Mouse (Mus musculus) left cerebral cortex, adult 9 months (tissue): ENCODE measurements at regions not wholly inside any gene's neighbourhood (a gene's known extent, or its start where the extent isn't known, plus 50 kb on each side); places are given as distances from the start of the nearest gene placed in this dataset.

ENCODE experiments used
- DNase-seq, 2 experiments: peaks; one replicate each; pipeline ENCODE4 v3.0.0; 2022; ENCODE audit warnings: low spot score in 2 of 2

DNA sequence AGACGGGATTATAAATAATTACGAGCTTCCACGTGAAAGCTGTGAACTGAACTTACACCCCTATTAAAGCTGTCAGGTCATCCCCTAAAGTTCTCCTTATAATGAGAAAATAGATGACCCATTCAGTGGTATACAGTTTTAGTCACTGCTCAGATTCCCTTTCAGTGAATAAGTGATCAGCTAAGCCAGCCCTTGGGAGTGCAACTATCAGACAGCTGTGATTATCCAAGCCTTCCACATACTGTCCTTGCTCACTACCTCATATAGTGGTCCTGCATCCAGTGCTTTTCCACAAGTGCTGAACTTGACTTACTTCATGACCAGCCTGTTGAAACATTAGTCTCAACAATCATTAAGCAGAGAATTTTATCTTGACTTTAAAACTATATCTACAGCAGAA is 131.2 kb upstream of the Tle1 start:
- no peak for DNase-seq

DNA sequence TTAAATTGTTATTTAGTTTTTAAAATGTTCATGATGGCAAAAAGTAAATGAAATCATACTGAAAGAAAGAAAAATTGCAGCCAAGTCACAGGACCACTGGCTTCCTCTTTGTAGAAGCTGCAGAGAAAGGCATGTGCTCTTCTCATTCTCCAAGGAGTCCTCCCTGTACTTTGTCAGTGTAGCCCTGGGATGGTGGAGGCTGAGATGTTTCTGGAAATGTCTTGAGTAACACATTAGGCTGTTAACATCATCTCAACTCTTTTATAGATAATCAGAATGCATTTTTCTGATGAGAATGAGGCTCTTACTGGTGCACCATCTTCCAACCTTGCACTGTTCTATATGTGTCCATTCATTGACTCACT is 128.3 kb upstream of the Tle1 start:
- no peak for DNase-seq

DNA sequence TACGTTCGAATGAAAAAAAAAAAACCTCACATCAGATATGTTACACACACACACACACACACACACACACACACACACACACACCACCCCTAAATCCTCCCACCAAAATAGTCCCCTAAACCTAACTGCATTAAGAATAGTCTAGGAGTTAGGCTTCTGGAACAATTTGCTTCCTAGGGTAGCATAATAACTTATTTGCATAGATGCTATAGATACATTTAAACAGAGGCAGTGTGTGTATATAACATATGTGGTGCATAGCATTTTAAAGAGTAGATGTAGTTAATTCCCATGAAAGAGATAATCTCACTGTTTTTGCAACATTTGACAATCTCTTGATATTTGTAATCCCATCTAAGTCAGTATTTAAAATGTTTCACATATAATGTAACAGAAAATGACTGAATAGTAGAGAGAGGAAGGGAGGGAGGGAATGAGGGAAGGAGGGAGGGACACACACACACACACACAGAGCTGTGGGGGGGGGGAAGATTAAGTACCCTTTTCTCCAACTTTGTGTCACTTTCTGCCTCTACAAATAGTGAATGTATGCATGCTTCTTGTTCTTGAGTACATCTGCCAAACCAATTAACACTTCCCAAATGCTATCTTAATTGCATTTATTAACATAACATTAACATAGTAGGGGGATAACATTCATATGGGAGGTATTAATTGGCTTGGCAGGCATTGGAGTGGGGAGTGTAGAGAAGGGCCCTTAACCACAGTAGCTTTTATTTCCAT is 127.7 kb upstream of the Tle1 start:
- no peak for DNase-seq

GRCm38 (mm10) chr4:72324913-72325312 is 124.2 kb upstream of the Tle1 start:
- no peak for DNase-seq

- DNase-seq = no peak
These were observed 84.5 kb upstream of the Tle1 start for GRCm38 (mm10) chr4:72285112-72285675.

DNA sequence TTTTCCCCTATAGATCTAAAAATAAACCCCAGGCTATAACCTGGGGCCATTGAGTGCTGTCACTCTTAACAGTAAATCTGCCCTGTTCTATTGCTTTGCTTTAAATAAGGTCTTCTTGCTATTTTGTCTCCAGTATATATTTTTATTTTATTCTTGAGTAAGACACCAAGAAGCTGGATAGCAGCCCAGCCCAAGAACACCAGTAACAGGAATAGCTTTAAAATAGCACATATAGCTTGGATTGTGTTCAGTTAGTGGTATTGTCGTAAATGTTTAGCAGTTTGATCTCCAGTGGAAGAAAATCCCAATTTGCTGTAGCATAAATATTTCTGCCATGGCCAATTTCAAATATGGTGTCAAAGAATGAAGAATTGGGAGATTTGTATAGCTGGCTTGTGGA is 49.8 kb upstream of the Tle1 start:
- peak; percentile 15 to 38 for DNase-seq
